Mouse (Mus musculus): Measurements from ENCODE around the gene Bgn. TPM values are rescaled to one million over a fixed set of nuclear protein-coding genes. Genes with fewer than 3 reads are reported as not detected.
A peak's percentile ranks its signal among the peaks of the same experiment; 100 is the strongest.

The Bgn gene
- 10 to 100 TPM; 17.4 to 18.5 TPM for total RNA-seq (2021)
- long read RNA-seq, experiment 1, transcript Bgn-201 (8 exons, 2,419 nt), result major isoform, 14 of 15 reads
- long read RNA-seq, experiment 1, partial matches to known transcripts, result 1 of 15 reads
- long read RNA-seq, experiment 1, other reads (novel, unspliced or antisense), result 0 of 15 reads
- long read RNA-seq, experiment 2, transcript Bgn-201 (8 exons, 2,419 nt), result major isoform, 7 of 8 reads
- long read RNA-seq, experiment 2, partial matches to known transcripts, result 0 of 8 reads
- long read RNA-seq, experiment 2, other reads (novel, unspliced or antisense), result 1 of 8 reads

GRCm38 (mm10) chrX:73483484-73483810, at the start of gene Bgn:
Bgn (plus strand) TSS chrX:73483602.
- DNase-seq (ENCODE audit: low spot score in 2 of 2), result no peak

GRCm38 (mm10) chrX:73435252-73435651, 48.1 kb upstream of the Bgn start, which contains the start of gene Trex2:
Trex2 (minus strand) TSS chrX:73435344.
- DNase-seq (ENCODE audit: low spot score in 2 of 2), result no peak

- DNase-seq (ENCODE audit: low spot score in 2 of 2), result peak in 1 of 2 experiments; percentile 6
Observed at GRCm38 (mm10) chrX:73441428-73441827, 42.0 kb upstream of the Bgn start.

GRCm38 (mm10) chrX:73451949-73452348, 31.5 kb upstream of the Bgn start:
- DNase-seq (ENCODE audit: low spot score in 2 of 2), result peak; percentile 59 to 76

GRCm38 (mm10) chrX:73458877-73459392, 24.5 kb upstream of the Bgn start, which contains the start of gene Haus7:
Haus7 (minus strand) TSS chrX:73459044.
- peak; percentile 75 to 90 for DNase-seq (ENCODE audit: low spot score in 2 of 2)

GRCm38 (mm10) chrX:73460792-73461191, 22.6 kb upstream of the Bgn start:
- no peak for DNase-seq (ENCODE audit: low spot score in 2 of 2)

GRCm38 (mm10) chrX:73465483-73466186, 17.8 kb upstream of the Bgn start:
- peak; percentile 20 to 22 for DNase-seq (ENCODE audit: low spot score in 2 of 2)

- DNase-seq (ENCODE audit: low spot score in 2 of 2), result no peak
Observed at GRCm38 (mm10) chrX:73467446-73468241, 15.8 kb upstream of the Bgn start.

- no peak for DNase-seq (ENCODE audit: low spot score in 2 of 2)
Observed at GRCm38 (mm10) chrX:73468330-73468729, 15.1 kb upstream of the Bgn start.

- DNase-seq (ENCODE audit: low spot score in 2 of 2), result no peak
Observed at GRCm38 (mm10) chrX:73468752-73469151, 14.7 kb upstream of the Bgn start.

- no peak for DNase-seq (ENCODE audit: low spot score in 2 of 2)
Observed at GRCm38 (mm10) chrX:73471764-73472163, 11.6 kb upstream of the Bgn start.

GRCm38 (mm10) chrX:73474340-73475165, 8.8 kb upstream of the Bgn start:
- DNase-seq (ENCODE audit: low spot score in 2 of 2), result no peak

GRCm38 (mm10) chrX:73475658-73476256, 7.6 kb upstream of the Bgn start:
- DNase-seq (ENCODE audit: low spot score in 2 of 2), result no peak

- no peak for DNase-seq (ENCODE audit: low spot score in 2 of 2)
Observed at GRCm38 (mm10) chrX:73476621-73477020, 6.8 kb upstream of the Bgn start.

- no peak for DNase-seq (ENCODE audit: low spot score in 2 of 2)
Observed at GRCm38 (mm10) chrX:73477500-73477899, 5.9 kb upstream of the Bgn start.

GRCm38 (mm10) chrX:73479656-73480055, 3.7 kb upstream of the Bgn start:
- DNase-seq (ENCODE audit: low spot score in 2 of 2), result no peak

- no peak for DNase-seq (ENCODE audit: low spot score in 2 of 2)
Observed at GRCm38 (mm10) chrX:73480334-73480733, 3.1 kb upstream of the Bgn start.

GRCm38 (mm10) chrX:73482643-73483483, 539 bp upstream of the Bgn start:
- DNase-seq (ENCODE audit: low spot score in 2 of 2), result no peak

GRCm38 (mm10) chrX:73484076-73484475, 674 bp downstream of the Bgn start:
- DNase-seq (ENCODE audit: low spot score in 2 of 2), result no peak
